ENCODE assay signal across 11 mouse cellular contexts in the genomic region with DNA sequence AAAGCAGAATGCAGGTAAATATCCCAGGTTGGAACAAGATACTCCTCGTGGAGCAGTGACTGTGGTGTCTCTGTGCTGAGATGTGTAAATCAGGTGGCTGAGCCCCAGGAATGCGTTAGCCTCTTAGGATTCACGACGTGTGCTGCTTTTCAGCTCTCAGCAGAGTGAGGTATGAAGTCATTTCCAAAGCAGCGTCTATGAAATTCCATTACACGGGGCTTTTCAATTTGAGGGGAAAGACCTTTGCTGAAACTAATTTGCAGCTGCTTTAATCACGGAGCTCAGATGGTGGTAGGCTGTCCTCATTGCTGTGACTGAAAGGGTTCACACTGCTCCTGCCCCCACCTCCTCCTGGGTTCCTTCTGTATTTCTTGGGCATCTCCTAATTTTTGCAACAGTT.
DNase-seq lines count a peak whose midpoint lies in the region; ATAC-seq lines count a peak whose summit lies in the region.
"Had no signal": no experiment of that assay in that cellular context is flagged by ENCODE, and none has a peak within 500 bp of the region (broad histone marks: within the 10 kb centered on the region; RNA-seq: fewer than 3 reads in every experiment).

No protein-coding gene starts in this region.

- intact Hi-C loops in heart, postnatal 14 days (cut with DNase I) = no loop called here
- intact Hi-C loops in left cerebral cortex, postnatal 4 days (cut with DNase I) = no loop called here

- H3K36me3 ChIP-seq in heart, embryonic 13.5 days = no peaks in the 10 kb centered on the region
- no peaks in the 10 kb centered on the region for H3K36me3 ChIP-seq in midbrain, embryonic 16.5 days (ENCODE audit: control insufficient read depth, insufficient read depth, low read length)
- H3K36me3 ChIP-seq: heart, embryonic 10.5 days had no signal

- peaks cover 16% of the 10 kb centered on the region for H3K27me3 ChIP-seq in heart, embryonic 13.5 days (replicated peaks)
- 0 out of 2 replicates have a peak, but pooled peaks cover 2% of the 10 kb centered on the region for H3K27me3 ChIP-seq in midbrain, embryonic 16.5 days (ENCODE audit: control insufficient read depth, insufficient read depth, low read depth, low read length)

- H3K27ac ChIP-seq in heart, embryonic 13.5 days (replicated peaks) = no peak overlapping the region
- H3K27ac ChIP-seq in midbrain, embryonic 16.5 days (ENCODE audit: low read length) = no peak overlapping the region; the same call in 1 of the 2 replicates
- H3K27ac ChIP-seq: heart, embryonic 10.5 days had no signal

- ATAC-seq in heart, embryonic 13.5 days (ENCODE audit: extremely low read depth, insufficient number of reproducible peaks, low FRiP score, low TSS enrichment) = no peak
- ATAC-seq in midbrain, embryonic 16.5 days = peak; percentile 85
- ATAC-seq: CD4-positive, CD25-positive, alpha-beta regulatory T cell, adult 4 months had no signal

- WGBS in heart, embryonic 13.5 days = 6% methylated on average over 7 of the region's 7 CpGs
- WGBS in midbrain, embryonic 16.5 days = 1% methylated on average over 7 of the region's 7 CpGs

- H3K9me3 ChIP-seq in heart, embryonic 13.5 days = no peaks in the 10 kb centered on the region
- no peaks in the 10 kb centered on the region for H3K9me3 ChIP-seq in midbrain, embryonic 16.5 days (replicated peaks; ENCODE audit: control insufficient read depth, low read length, poor library complexity, severe bottlenecking)
- H3K9me3 ChIP-seq: heart, embryonic 10.5 days had no signal

- 0 out of 2 replicates have a peak overlapping the region, but pooled peaks have one; percentile 12 for H3K4me3 ChIP-seq in heart, embryonic 13.5 days
- no peak overlapping the region for H3K4me3 ChIP-seq in midbrain, embryonic 16.5 days (ENCODE audit: low read depth, low read length)
- H3K4me3 ChIP-seq: heart, embryonic 10.5 days had no signal

- H3K4me1 ChIP-seq in heart, embryonic 13.5 days = peaks cover 9% of the 10 kb centered on the region
- peaks cover 9% of the 10 kb centered on the region; the same call in 1 of the 2 replicates for H3K4me1 ChIP-seq in midbrain, embryonic 16.5 days (ENCODE audit: control insufficient read depth, insufficient read depth, low read length)

- DNase-seq in heart, postnatal 14 days = no peak
- peak; percentile 7 for DNase-seq in R1 (ENCODE audit: low read depth, low spot score)
- DNase-seq in forelimb bud, embryonic 11.5 days (ENCODE audit: low read depth, low spot score) = peak; percentile 29
- DNase-seq in left cerebral cortex, postnatal 4 days = no peak
- no peak for DNase-seq in cerebellum, postnatal 10 days
- no peak for DNase-seq in left cerebral cortex, adult 9 months (ENCODE audit: low spot score in 2 of 2)
- DNase-seq: lung, adult 2 months had no signal

- H3K9ac ChIP-seq in heart, embryonic 13.5 days = peak overlapping the region; percentile 11; the same call in 1 of the 2 replicates
- H3K9ac ChIP-seq in midbrain, embryonic 16.5 days (ENCODE audit: low read depth, low read length) = no peak overlapping the region

- peak overlapping the region; percentile 51 for H3K4me2 ChIP-seq in heart, embryonic 13.5 days
- peak overlapping the region; percentile 33 for H3K4me2 ChIP-seq in midbrain, embryonic 16.5 days (ENCODE audit: low read length)

Comparison
In these comparisons a context has a peak if more than half of its experiments do, and no peak if none do; other contexts are left out.
1. DNase-seq: peak in R1 (single experiment) and forelimb bud, embryonic 11.5 days (single experiment); none in heart, postnatal 14 days (0 of 2), left cerebral cortex, postnatal 4 days (single experiment), cerebellum, postnatal 10 days (0 of 2) and left cerebral cortex, adult 9 months (0 of 2).